ENCODE assay signal across 8 mouse cellular contexts in the genomic region with DNA sequence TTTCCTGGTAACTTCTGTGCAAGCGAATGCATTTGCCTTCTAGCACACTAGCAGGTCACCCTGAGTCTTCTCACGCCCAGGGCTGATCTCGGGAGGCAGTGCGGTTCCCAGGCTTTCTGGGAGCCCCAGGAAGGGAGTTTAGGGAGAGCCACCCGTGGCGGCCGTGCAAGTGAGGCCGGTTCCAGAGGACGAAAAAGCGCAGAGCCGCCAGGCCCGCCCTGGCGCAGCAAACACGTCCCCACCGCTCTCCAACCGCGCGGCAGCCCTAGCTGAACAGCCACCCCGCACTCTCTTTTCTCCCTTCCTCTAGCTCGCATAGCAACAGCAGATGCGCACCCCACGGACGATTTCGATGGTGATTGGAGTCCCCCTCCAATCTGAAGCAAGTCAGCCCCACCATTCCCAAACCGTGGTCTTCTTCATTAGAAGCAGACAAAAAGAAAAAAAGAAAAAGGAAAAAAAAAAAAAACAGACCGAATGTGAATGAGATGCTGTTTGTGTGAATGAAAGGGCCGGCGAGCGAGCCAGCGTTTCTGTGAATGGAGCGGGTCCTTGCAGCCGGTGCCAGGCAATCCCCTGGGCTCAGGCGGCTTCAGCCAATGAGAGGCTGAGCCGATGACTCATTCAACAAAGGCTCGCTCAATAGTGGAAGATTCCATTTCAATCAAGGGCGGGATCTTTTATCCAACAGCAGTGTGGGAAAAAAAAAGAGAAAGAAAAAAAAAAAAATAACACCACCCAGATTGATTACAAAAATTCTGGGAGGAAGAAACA. TPM values are rescaled to one million over a fixed set of nuclear protein-coding genes. Genes with fewer than 3 reads are reported as not detected.
DNase-seq lines count a peak whose midpoint lies in the region; ATAC-seq lines count a peak whose summit lies in the region.

A gene (minus strand): TSS at position 509 of the 774 bp plus-strand sequence.

- peak within 1 kb of the TSS; percentile 35 for H3K4me3 ChIP-seq in hindbrain, embryonic 12.5 days
- H3K4me3 ChIP-seq in lung, embryonic 16.5 days (ENCODE audit: low read length) = peak within 1 kb of the TSS; percentile 44

- H3K27me3 ChIP-seq in hindbrain, embryonic 12.5 days = peaks cover 49% of the 10 kb centered on the region
- peaks cover 53% of the 10 kb centered on the region for H3K27me3 ChIP-seq in lung, embryonic 16.5 days (ENCODE audit: control insufficient read depth, insufficient read depth, low read depth, low read length)

- peaks cover 46% of the 10 kb centered on the region for H3K4me1 ChIP-seq in hindbrain, embryonic 12.5 days
- H3K4me1 ChIP-seq in lung, embryonic 16.5 days (replicated peaks; ENCODE audit: control insufficient read depth, insufficient read depth, low read length) = peaks cover 27% of the 10 kb centered on the region

- DNase-seq in Muller cell, postnatal 12 days (ENCODE audit: inconsistent ontology term) = peak; percentile 91
- DNase-seq in cerebellum, adult 9-11 months = peak; percentile 56
- DNase-seq in frontal cortex, adult 2 months (ENCODE audit: extremely low spot score in 1 of 2, low spot score in 1 of 2) = peak; percentile 79 to 91
- DNase-seq in layer of hippocampus, postnatal 14 days (ENCODE audit: low spot score in 2 of 2) = peak; percentile 79 to 94
- peak; percentile 84 to 85 for DNase-seq in right cerebral cortex, adult 2 months (ENCODE audit: low spot score in 2 of 2)

- H3K36me3 ChIP-seq in hindbrain, embryonic 12.5 days = no peaks in the 10 kb centered on the region
- no peaks in the 10 kb centered on the region for H3K36me3 ChIP-seq in lung, embryonic 16.5 days (ENCODE audit: control insufficient read depth, insufficient read depth, low read length)

- peak; percentile 91 for ATAC-seq in hindbrain, embryonic 12.5 days (ENCODE audit: low FRiP score)
- ATAC-seq in lung, embryonic 16.5 days (ENCODE audit: low read depth) = peak; percentile 85
- no peak for ATAC-seq in megakaryocyte progenitor cell, adult 5-6 weeks (replicated peaks; ENCODE audit: poor library complexity)

- H3K9ac ChIP-seq in hindbrain, embryonic 12.5 days = peak within 1 kb of the TSS; percentile 58
- peak within 1 kb of the TSS; percentile 49 for H3K9ac ChIP-seq in lung, embryonic 16.5 days (ENCODE audit: low read length)

- H3K4me2 ChIP-seq in hindbrain, embryonic 12.5 days (replicated peaks) = peak within 1 kb of the TSS; percentile 92
- peak within 1 kb of the TSS; percentile 83 for H3K4me2 ChIP-seq in lung, embryonic 16.5 days (ENCODE audit: low read depth, low read length)

- WGBS in hindbrain, embryonic 12.5 days = under 1% methylated on average over 36 of the region's 36 CpGs
- WGBS in lung, embryonic 16.5 days = under 1% methylated on average over 35 of the region's 36 CpGs

- H3K27ac ChIP-seq in hindbrain, embryonic 12.5 days = peak within 1 kb of the TSS; percentile 83
- no peak within 1 kb of the TSS for H3K27ac ChIP-seq in lung, embryonic 16.5 days (ENCODE audit: low read length)

- no peaks in the 10 kb centered on the region for H3K9me3 ChIP-seq in hindbrain, embryonic 12.5 days (replicated peaks)
- no peaks in the 10 kb centered on the region for H3K9me3 ChIP-seq in lung, embryonic 16.5 days (ENCODE audit: control insufficient read depth, low read length)

RNA-seq across cellular contexts. Expression of the gene that starts here (rescaled TPM):
- polyA plus RNA-seq in frontal cortex, adult 2 months (2012; rRNA removed) = 70.4 and 71.6 TPM in 2 replicates
- polyA plus RNA-seq in hindbrain, embryonic 12.5 days (2016; fragmentation: Nextera tagmentation; extraction: Ambion mirVana) = 5.1 and 7.0 TPM in 2 replicates
- total RNA-seq in layer of hippocampus, postnatal 14 days (2021) = 100 to 1,000 TPM; 179 to 203 TPM
- polyA plus RNA-seq in lung, embryonic 16.5 days (2015; fragmentation: Nextera tagmentation; extraction: Ambion mirVana) = not detected in 2 replicates
- not detected in 2 replicates for total RNA-seq in megakaryocyte progenitor cell, adult 5-6 weeks (2015)
- not detected in 2 replicates for total RNA-seq in megakaryocyte progenitor cell, adult 5-6 weeks (2017)

Comparison
In these comparisons a context has a peak if more than half of its experiments do, and no peak if none do; other contexts are left out.
1. RNA of the gene that starts here (total RNA-seq): 179 to 203 TPM in layer of hippocampus, postnatal 14 days; not detected in megakaryocyte progenitor cell, adult 5-6 weeks; every median in the first group is over 100 times any median in the second.
2. Peak in ATAC-seq, H3K4me3 ChIP-seq, H3K9ac ChIP-seq and H3K4me2 ChIP-seq in lung, embryonic 16.5 days; RNA of the gene not detected or under 1 TPM.
3. Peak in every context shown above with its lines, with median percentiles within 50 percentile points of each other: DNase-seq.